Mouse (Mus musculus) liver, adult 2 months (tissue): ENCODE results near the gene Gpr27.

Experiments used
- CTCF ChIP-seq: fragments of 200-500 bp; IDR thresholded peaks from 2 replicates; pipeline ENCODE4 v1.5.1; 2011; ENCODE audit warnings: low read depth, low read length, control low read depth
- POLR2A ChIP-seq: fragments of 200-500 bp; IDR thresholded peaks from 2 replicates; pipeline ENCODE4 v1.6.1; 2011; ENCODE audit warnings: low read length, control low read depth; ENCODE audit not compliant: insufficient read depth; ENCODE audit errors: extremely low read depth

DNA sequence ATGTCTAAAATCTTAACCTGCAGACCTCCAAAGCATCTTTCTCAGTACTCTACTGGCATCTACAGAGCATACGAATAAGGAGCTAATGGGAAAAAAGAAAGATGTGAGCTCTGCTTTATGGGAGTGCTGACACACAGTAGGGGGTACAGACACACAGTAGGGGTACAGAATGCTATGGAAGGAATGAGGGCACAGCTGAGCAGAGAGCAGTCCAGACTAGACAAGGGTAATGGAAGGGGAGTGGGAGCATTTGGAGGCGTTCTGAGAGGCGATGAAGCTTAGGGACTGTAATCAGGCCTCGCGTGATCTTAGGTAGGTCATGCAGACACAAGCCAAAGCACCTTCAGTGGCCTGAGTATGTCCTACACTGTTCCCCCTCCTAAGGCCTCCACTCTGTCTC is 8.5 kb upstream of the Gpr27 start:
- no peak for TF ChIP-seq CTCF
- no peak for TF ChIP-seq POLR2A
